Mouse (Mus musculus): ENCODE results near the gene Flad1.

Flad1 gene

GRCm38 (mm10) chr3:89395806-89396653 lies 15.6 kb downstream of the Flad1 start:
- DNase-seq (ENCODE audit: low spot score in 2 of 2), result peak in 1 of 2 experiments; percentile 61

DNA sequence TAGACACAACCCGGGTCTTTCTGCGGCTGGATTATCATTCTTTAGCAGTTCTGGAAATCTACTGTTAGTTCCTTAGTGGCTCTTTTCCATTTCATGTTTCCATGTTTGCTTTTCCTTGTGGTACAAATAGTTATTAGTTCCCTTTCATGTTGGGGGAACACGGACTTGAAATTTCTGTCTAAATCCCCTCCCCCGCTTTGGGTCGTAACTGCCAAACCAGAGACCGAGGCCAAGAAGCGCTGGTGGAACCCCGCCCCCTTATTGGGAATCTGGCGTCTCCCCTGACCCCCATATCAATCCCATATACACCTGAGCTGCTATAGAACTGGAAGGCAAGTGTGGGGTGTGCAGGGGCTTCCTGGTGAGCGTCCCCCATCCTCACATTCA lies 16.3 kb downstream of the Flad1 start:
- DNase-seq (ENCODE audit: low spot score in 2 of 2), result no peak

GRCm38 (mm10) chr3:89394894-89395256 lies 16.8 kb downstream of the Flad1 start:
- peak; percentile 75 to 81 for DNase-seq (ENCODE audit: low spot score in 2 of 2)

- DNase-seq (ENCODE audit: low spot score in 2 of 2), result peak; percentile 65 to 84
Observed at GRCm38 (mm10) chr3:89394006-89394893, 17.4 kb downstream of the Flad1 start, which contains the start of gene Zbtb7b. Zbtb7b (minus strand) TSS chr3:89394776.

DNA sequence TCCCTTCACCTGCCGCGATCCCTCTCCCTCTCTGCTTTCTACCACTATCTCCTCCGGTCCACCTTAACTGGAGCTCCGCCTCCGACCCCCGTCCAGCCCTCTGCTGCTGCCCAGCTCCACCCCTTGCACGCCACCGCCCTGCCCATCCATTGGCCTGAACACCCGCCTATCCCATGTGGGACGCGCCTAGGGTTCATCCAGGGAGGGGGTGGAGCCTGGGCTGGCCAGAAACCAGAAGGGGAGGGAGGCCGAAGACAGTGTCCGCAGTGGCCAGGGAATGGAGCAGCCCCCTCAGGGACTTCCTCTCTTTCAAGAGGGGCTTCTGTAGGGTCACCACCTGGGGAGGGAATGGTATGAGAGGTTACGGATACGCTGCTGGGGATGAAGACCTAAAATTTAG lies 18.1 kb downstream of the Flad1 start:
- peak; percentile 95 to 96 for DNase-seq (ENCODE audit: low spot score in 2 of 2)

DNA sequence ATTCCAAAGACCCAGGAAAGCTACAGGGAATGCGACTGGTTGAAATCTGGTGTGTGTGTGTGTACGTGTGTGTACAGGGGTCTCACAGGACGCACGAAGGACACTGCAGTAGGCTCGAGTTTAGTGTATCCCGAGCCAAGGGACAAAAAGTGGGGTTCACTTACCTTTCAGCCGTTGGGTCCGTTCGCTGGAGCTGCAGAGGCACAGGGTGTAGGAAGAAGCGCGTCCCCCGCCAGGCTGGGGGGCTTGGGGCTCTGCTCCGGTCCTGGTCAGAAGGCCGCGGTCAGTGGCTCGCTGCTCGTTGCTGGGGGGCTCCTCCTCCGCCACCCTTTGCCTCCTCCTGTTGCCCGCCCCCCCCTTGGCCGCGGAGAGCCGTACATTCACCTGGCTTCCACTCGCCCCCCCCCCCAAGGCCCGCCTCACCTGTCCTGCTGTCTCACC lies 18.8 kb downstream of the Flad1 start:
- DNase-seq (ENCODE audit: low spot score in 2 of 2), result peak; percentile 33 to 74

GRCm38 (mm10) chr3:89391663-89392511 lies 19.8 kb downstream of the Flad1 start:
- peak in 1 of 2 experiments; percentile 70 for DNase-seq (ENCODE audit: low spot score in 2 of 2)

DNA sequence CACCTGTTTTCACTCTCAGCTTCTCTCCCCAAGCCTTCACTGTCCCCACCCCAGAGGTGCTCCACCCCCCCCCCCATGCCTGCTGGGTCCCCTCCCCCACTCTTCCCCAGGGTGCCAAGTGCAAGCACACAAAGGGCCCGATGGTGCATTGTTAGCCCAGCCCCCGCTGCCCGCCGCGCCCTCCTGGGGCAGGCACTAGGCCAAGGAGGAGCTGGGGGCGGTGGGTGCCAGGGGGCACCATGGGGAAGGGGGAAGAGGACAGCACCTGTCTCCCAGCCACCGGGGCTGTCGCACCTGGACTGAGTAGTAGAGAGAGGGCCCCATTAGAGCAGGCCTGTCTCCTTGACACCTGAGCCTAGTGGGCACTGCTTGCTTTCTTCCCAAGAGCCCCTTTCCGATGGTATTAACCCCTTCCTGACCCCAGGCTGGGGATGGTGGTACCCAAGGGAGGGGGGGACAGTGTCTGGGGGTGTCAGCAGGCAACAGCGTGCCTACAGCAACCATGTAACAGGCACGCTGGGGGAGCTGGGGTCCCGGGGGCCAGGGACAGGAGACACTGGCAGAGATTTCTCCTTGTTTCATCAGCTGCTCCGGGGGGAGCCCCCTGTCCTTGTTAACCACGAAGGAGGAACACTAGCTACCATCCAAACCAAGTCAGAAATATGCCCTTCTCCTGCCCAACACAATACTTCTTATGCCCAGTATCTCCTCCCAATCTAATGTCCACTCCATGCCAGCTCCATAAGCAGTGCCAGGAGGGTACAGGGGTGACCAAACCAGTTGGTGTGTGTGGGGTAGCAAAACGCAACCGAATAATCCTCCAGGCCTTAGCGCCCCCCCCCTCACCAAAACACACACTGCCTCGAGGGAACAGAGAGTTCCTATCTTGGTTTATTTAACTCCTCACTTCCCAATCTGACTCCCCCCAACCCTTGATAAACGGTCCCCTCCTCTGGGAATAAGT lies 20.7 kb downstream of the Flad1 start:
- peak; percentile 54 to 76 for DNase-seq (ENCODE audit: low spot score in 2 of 2)

DNA sequence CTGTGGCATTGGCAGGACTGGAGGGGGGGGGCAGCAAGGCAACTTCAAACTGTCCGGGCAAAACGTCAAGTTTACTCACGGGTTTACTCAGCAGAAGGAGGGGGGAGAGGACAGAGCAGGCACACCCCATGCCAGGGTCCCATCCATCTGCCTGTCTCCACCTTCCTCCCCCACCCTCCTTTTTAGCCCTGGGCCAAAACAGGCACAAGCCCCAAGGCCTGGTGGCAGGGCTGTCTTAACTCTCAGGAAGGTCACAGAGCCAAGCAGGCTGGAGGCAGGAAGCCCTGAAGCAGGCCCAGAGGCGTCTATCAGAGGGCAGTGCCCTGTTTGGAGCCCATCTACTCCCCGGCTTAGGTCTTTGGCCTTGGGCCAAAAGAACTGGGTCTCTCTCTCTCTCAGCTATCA lies 21.6 kb downstream of the Flad1 start:
- DNase-seq (ENCODE audit: low spot score in 2 of 2), result peak in 1 of 2 experiments; percentile 71

GRCm38 (mm10) chr3:89388901-89389740 lies 22.5 kb downstream of the Flad1 start:
- peak in 1 of 2 experiments; percentile 44 for DNase-seq (ENCODE audit: low spot score in 2 of 2)

GRCm38 (mm10) chr3:89388134-89388881 lies 23.4 kb downstream of the Flad1 start:
- peak in 1 of 2 experiments; percentile 69 for DNase-seq (ENCODE audit: low spot score in 2 of 2)

DNA sequence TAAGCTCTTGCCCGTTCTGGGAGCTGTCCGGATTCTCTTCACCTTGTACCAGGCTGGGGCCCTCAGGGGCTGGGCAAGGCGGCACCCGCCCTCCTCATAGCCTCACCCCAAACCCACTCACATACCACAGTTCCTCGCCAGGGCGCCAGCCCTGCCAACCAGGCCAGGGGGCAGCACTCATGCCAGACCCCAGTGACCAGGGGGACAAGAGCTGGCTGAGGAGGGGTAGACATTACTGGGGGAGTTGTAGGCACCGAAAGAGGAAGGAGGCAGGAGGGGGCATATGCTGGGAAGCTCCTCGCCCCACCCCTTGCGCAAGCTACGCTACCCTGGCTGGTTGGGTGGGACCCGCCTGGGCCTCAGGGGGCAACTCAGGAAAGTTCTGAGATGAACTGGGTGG lies 24.0 kb downstream of the Flad1 start:
- peak; percentile 34 to 70 for DNase-seq (ENCODE audit: low spot score in 2 of 2)

- peak; percentile 30 to 67 for DNase-seq (ENCODE audit: low spot score in 2 of 2)
Observed at GRCm38 (mm10) chr3:89386438-89387420, 24.9 kb downstream of the Flad1 start.

GRCm38 (mm10) chr3:89385451-89385850 lies 26.2 kb downstream of the Flad1 start:
- peak in 1 of 2 experiments; percentile 34 for DNase-seq (ENCODE audit: low spot score in 2 of 2)

GRCm38 (mm10) chr3:89384331-89385076 lies 27.2 kb downstream of the Flad1 start:
- DNase-seq (ENCODE audit: low spot score in 2 of 2), result no peak

DNA sequence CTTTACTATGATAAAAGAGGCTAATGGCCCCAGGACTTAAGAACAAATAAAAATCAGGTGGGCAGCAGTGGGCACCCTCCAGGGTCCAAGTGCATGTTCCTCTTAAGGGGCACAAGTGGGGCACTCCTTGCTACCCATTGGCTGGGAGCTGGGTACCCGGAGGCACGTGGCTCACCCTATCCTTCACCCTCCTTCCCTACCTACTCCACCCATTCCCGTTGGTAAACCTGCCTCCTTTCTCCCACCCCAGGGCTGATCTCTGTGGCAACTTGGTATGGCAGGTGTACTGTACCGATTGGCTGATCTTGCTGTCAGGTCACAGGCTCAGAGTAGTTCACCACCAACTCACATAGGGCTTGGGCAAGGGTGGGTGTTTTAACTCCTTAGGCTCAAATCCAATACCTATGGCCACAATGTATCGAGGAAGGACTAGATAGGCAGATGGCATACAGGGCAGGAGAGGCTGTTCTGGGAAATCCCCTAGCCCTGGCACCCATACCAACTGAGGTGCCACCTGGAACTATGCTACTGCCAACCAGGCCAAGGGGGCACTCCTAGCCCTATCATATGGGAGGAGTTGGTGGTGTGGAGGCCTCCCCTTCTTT lies 27.9 kb downstream of the Flad1 start:
- no peak for DNase-seq (ENCODE audit: low spot score in 2 of 2)

Data from spleen, postnatal 4 days (tissue).